Mouse (Mus musculus): ENCODE data around the gene Wnt2.

- TF ChIP-seq POLR2A (IDR thresholded peaks at IDR 0.05; ENCODE audit: borderline replicate concordance, extremely low read depth, insufficient read depth, insufficient read length, poor library complexity, severe bottlenecking) (no peak), CTCF (IDR thresholded peaks at IDR 0.05; ENCODE audit: borderline replicate concordance, extremely low read depth, insufficient read depth, insufficient read length) (no peak)
Measured at GRCm38 (mm10) chr6:17947130-17947831, 83.1 kb downstream of the Wnt2 start.

Measured in brain, embryonic 14.5 days (tissue).